Mouse (Mus musculus) liver, adult 2 months (tissue): ENCODE results near the gene Zmynd12.

ENCODE experiments used
- CTCF ChIP-seq: fragments of 200-500 bp; IDR thresholded peaks from 2 replicates; pipeline ENCODE4 v1.5.1; 2011; ENCODE audit warnings: low read depth, low read length, control low read depth
- POLR2A ChIP-seq: fragments of 200-500 bp; IDR thresholded peaks from 2 replicates; pipeline ENCODE4 v1.6.1; 2011; ENCODE audit warnings: low read length, control low read depth; ENCODE audit not compliant: insufficient read depth; ENCODE audit errors: extremely low read depth

- TF ChIP-seq CTCF (no peak), POLR2A (no peak)
These were observed 38.1 kb downstream of the Zmynd12 start for GRCm38 (mm10) chr4:119460728-119461141.
